Mouse (Mus musculus) embryonic fibroblast, embryonic 13.5 days (primary cell): Measurements from ENCODE around the gene Gm17349.

ENCODE experiments used
- CTCF ChIP-seq: IDR thresholded peaks from 2 replicates; pipeline ENCODE4 v1.5.1; 2011; ENCODE audit warnings: mild to moderate bottlenecking, control low read depth, low read length, moderate library complexity, borderline replicate concordance; ENCODE audit not compliant: insufficient read depth
- POLR2A ChIP-seq: IDR thresholded peaks from 2 replicates; pipeline ENCODE4 v1.6.1; 2011; ENCODE audit warnings: low read depth, mild to moderate bottlenecking, control low read depth, low read length, moderate library complexity

- TF ChIP-seq CTCF (no peak), POLR2A (no peak)
Measured at GRCm38 (mm10) chr15:99708176-99708575, 2.9 kb upstream of the Gm17349 start.
